Mouse (Mus musculus) hindbrain, embryonic 13.5 days (tissue): Measurements from ENCODE around the gene Mfsd7a. TPM values are rescaled to one million over a fixed set of nuclear protein-coding genes. Genes with fewer than 3 reads are reported as not detected.
"Not testable (repeated sequence)": the region's sequence is repeated elsewhere in the genome, so short reads cannot be mapped to it uniquely, and the experiment has no call there.

Experiments used
- ATAC-seq: fragments of 200-750 bp; cut with Nextera tagmentation; 2 replicates; pipeline ENCODE4 v1.8.0; 2017; ENCODE audit warnings: moderate TSS enrichment; ENCODE audit not compliant: low FRiP score
- H3K27ac ChIP-seq: fragments of 300-500 bp; sonication (generic); 2 replicates; pipeline ENCODE4 v1.5.1; 2015; ENCODE audit warnings: inconsistent platforms, mild to moderate bottlenecking, moderate library complexity
- H3K27me3 ChIP-seq: fragments of 300-500 bp; sonication (generic); 2 replicates; pipeline ENCODE4 v1.6.1; 2015; ENCODE audit warnings: mild to moderate bottlenecking, inconsistent platforms
- H3K36me3 ChIP-seq: fragments of 300-500 bp; sonication (generic); 2 replicates; pipeline ENCODE4 v1.6.1; 2015; ENCODE audit warnings: mild to moderate bottlenecking, inconsistent platforms
- H3K4me1 ChIP-seq: fragments of 300-500 bp; sonication (generic); replicated peaks from 2 replicates; pipeline ENCODE4 v1.6.1; 2015; ENCODE audit warnings: inconsistent platforms
- H3K4me2 ChIP-seq: fragments of 300-500 bp; sonication (generic); 2 replicates; pipeline ENCODE4 v1.6.1; 2015; ENCODE audit warnings: inconsistent platforms, mild to moderate bottlenecking, moderate library complexity
- H3K4me3 ChIP-seq: fragments of 300-500 bp; sonication (generic); 2 replicates; pipeline ENCODE4 v1.5.1; 2015; ENCODE audit warnings: mild to moderate bottlenecking, inconsistent platforms
- H3K9ac ChIP-seq: fragments of 300-500 bp; sonication (generic); 2 replicates; pipeline ENCODE4 v1.6.1; 2015; ENCODE audit warnings: mild to moderate bottlenecking, inconsistent platforms
- H3K9me3 ChIP-seq: fragments of 300-500 bp; sonication (generic); 2 replicates; pipeline ENCODE4 v1.6.1; 2016; ENCODE audit warnings: inconsistent platforms
- WGBS: fragments of 180-500 bp; shearing (Covaris S2); methylation state at CpG from one replicate; pipeline ENCODE4 v1.1.7; 2015; 5-methylcytosine and 5-hydroxymethylcytosine counted together
- polyA plus RNA-seq: library from polyadenylated mRNA; unstranded; fragments of >200 nt; fragmentation: Nextera tagmentation; extraction: Ambion mirVana; gene quantifications from 2 replicates; pipeline ENCODE4 v1.2.1, GENCODE M21; 2015

Mfsd7a gene
- 0.17 and 0.19 TPM in 2 replicates for polyA plus RNA-seq

DNA sequence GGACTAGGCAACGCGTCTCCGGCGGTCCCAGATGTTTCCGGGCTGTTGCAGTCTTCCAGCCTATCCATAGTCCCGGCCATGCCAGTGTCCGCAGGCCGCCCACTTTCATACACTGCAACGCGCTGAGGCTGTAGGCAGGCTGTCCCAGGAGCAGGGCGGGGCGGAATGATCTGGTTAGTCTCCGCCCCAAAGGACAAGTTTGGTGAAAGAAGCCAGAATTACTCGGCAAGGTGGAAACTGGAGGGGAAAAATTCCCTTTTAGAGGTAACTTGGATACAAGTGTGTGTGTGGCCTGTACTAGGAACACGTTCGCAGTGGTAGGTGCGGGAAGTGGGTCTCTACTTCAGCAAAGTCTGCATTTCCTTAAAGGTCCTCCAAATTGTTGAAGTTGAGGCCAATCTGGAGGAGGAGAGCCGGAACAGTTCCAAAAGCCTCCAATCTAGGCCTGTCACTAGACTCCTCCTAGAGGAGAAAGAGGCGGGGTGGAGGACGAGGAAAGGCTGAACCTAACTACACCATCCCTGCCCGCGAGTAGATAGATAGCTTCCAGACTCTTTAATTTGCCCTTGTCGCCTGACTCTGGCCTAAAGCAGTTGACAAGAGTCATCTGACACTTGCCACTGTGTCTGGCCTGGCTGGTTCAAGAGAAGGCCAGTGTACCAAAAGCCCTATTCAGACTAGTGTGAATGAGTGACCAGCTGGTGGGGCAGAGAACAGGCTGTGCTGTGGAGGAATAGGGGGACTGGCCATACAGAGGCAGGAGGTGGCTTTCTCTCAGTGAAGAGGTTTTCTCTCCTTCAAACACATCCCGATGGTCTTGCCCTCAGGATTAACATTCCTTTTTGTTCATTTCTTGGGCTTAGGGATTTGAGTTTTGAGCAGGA, at the start of gene Mfsd7a:
Gene Mfsd7a, minus strand, starts transcription at position 107 of the 884 bp plus-strand sequence.
- Histone ChIP-seq H3K27ac (no peak within 1 kb of the TSS), H3K4me1 (peaks cover 8% of the 10 kb centered on the region; the same call in 1 of the 2 replicates), H3K9me3 (no peaks in the 10 kb centered on the region), H3K36me3 (no peaks in the 10 kb centered on the region), H3K4me3 (peak within 1 kb of the TSS; percentile 27), H3K9ac (0 out of 2 replicates have a peak within 1 kb of the TSS, but pooled peaks have one; percentile 29), H3K27me3 (peaks cover 26% of the 10 kb centered on the region), H3K4me2 (peak within 1 kb of the TSS; percentile 50)
- WGBS, result 15% methylated on average over 24 of the region's 24 CpGs
- ATAC-seq, result peak; percentile 61; the same call in 1 of the 2 replicates

DNA sequence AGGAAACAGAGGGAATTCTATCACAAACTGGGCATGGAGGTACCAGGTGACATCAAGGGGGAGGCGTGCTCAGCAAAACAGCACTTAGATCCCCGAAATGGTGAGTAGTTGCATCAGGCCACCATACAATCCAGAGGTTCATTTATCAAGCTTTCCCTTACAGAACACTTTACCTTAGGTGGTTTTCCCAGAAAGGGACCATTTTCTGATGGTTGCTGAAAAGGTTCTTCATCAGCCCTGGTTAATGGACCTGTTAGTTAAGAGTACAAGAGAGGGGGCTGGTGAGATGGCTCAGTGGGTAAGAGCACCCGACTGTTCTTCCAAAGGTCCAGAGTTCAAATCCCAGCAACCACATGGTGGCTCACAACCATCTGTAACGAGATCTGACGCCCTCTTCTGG, 37.5 kb upstream of the Mfsd7a start:
- WGBS, result 96% methylated on average over 5 of the region's 5 CpGs
- H3K4me3 ChIP-seq, H3K4me2 ChIP-seq, H3K27ac ChIP-seq, H3K9ac ChIP-seq, H3K27me3 ChIP-seq, H3K4me1 ChIP-seq, ATAC-seq, H3K9me3 ChIP-seq: not testable (repeated sequence)
- peaks cover 73% of the 10 kb centered on the region for H3K36me3 ChIP-seq

DNA sequence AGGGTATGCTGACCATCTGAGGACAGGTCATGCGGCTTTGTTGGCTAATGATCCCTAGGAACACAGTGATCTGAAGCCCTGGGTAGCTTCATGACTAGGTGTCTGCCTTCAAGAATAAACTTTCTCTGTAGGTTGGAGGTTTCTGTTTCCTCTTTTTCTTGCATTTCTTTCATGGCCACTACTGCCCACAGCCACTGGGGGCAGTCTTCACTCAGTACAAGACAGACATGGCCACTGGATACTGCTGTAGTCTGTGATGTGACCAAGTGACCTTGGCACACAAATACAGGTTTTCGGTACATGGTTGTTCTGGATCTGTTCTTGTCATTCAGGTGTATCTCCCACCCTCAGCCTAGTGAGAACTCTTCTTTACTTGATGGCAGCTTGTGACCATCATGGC, 36.5 kb upstream of the Mfsd7a start:
- H3K27me3 ChIP-seq, result no peaks in the 10 kb centered on the region
- no peak overlapping the region for H3K4me2 ChIP-seq
- 94% methylated on average over 2 of the region's 2 CpGs for WGBS
- no peak overlapping the region for H3K27ac ChIP-seq
- no peak overlapping the region for H3K4me3 ChIP-seq
- H3K36me3 ChIP-seq, result peaks cover 65% of the 10 kb centered on the region
- H3K4me1 ChIP-seq, result no peaks in the 10 kb centered on the region
- ATAC-seq, result no peak
- no peak overlapping the region for H3K9ac ChIP-seq
- no peaks in the 10 kb centered on the region for H3K9me3 ChIP-seq

DNA sequence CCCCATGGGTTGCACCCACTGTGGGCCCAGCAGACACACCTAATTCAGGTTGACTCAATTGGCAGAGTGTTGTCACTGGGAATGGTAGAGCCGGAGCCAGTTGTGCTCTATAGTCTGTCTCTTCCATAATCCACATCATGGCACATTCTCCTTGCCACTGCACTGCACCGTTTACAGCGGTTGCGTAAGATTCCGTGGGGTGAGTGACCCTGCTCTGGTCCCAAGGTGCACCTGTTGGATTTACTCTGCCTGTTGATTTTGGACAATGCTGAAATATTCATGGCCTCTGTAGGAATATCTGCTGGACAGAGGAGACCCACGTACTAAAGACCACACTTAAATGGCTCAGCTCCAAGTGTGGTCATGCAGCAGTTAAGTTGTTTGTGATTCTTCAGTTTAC, 34.3 kb upstream of the Mfsd7a start:
- no peak for ATAC-seq

DNA sequence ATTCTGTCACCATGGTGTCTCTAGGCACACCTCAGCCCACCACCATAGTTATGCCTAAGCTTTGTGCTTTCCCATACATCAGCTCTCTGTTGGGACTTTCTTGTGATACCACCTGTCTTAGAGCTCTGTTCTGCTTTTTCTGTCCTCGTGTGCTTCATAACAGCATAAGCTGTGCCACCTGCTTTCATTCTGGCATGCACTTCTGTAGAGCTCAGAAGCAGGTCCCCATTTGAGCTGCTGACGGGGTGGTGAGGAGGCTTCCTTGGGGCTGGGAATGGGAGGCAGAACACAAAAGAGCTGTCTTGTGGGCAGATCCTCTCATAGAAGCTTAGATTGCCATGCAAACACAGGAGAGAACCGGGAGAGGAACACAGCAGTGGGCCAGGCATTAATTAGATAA, 27.3 kb upstream of the Mfsd7a start:
- Histone ChIP-seq H3K4me1 (no peaks in the 10 kb centered on the region), H3K4me2 (no peak overlapping the region), H3K27ac (no peak overlapping the region), H3K27me3 (no peaks in the 10 kb centered on the region), H3K4me3 (no peak overlapping the region), H3K36me3 (peaks cover 82% of the 10 kb centered on the region), H3K9me3 (no peaks in the 10 kb centered on the region), H3K9ac (no peak overlapping the region)
- no peak for ATAC-seq
- WGBS, result 92% methylated on average over 3 of the region's 3 CpGs

More for the DNA sequence above, 34.3 kb upstream of the Mfsd7a start:
- H3K4me2 ChIP-seq, result no peak overlapping the region
- H3K27me3 ChIP-seq, result no peaks in the 10 kb centered on the region
- 91% methylated on average over 6 of the region's 6 CpGs for WGBS
- no peaks in the 10 kb centered on the region for H3K9me3 ChIP-seq
- H3K27ac ChIP-seq, result no peak overlapping the region
- no peak overlapping the region for H3K9ac ChIP-seq
- peaks cover 60% of the 10 kb centered on the region for H3K36me3 ChIP-seq
- no peaks in the 10 kb centered on the region for H3K4me1 ChIP-seq
- no peak overlapping the region for H3K4me3 ChIP-seq

DNA sequence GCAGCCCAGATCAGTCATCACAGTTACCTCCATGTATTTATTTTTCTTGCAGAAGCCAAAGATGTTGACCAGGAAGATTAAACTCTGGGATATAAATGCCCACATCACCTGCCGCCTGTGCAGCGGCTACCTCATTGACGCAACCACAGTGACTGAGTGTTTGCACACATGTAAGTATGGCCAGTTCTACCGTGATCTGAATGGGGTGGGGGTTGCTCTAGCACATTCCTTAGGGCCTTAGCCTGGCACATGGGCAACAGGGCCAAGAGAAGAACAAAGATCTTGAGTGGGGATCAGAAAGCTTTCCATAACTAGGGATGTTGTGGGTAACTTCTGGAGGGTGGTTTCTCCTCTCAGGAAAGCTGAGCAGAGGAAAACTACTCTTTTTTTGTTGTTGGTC, 25.0 kb upstream of the Mfsd7a start:
- 97% methylated on average over 4 of the region's 4 CpGs for WGBS
- no peak overlapping the region for H3K4me3 ChIP-seq
- ATAC-seq, result no peak
- H3K27me3 ChIP-seq, result no peaks in the 10 kb centered on the region
- H3K9ac ChIP-seq, result no peak overlapping the region
- H3K9me3 ChIP-seq, result no peaks in the 10 kb centered on the region
- peaks cover 8% of the 10 kb centered on the region; the same call in 1 of the 2 replicates for H3K4me1 ChIP-seq
- peaks cover 73% of the 10 kb centered on the region for H3K36me3 ChIP-seq
- no peak overlapping the region for H3K27ac ChIP-seq
- no peak overlapping the region for H3K4me2 ChIP-seq

DNA sequence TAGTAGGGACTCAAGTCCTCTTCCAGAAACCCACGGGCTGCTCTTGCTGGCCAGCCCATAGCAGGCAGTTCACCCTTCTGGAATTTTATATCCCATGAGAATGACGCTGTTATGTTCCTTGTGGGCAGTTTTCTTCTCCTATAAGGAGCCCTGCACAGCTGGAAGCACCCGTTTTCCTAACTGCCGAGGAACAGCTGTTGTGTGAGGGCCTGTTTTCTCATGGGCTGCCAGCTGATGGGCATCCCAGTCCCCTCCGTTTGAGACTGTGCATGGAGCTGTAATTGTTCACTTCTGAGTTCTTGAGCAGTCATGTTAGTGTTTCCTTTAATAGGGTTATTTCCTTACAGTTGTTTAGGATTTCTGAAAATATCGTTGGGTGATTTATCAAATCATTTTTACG, 20.9 kb upstream of the Mfsd7a start:
- Histone ChIP-seq H3K27ac (no peak overlapping the region), H3K4me1 (peaks cover 32% of the 10 kb centered on the region), H3K4me3 (no peak overlapping the region), H3K4me2 (no peak overlapping the region), H3K27me3 (no peaks in the 10 kb centered on the region), H3K9ac (no peak overlapping the region), H3K9me3 (no peaks in the 10 kb centered on the region), H3K36me3 (peaks cover 34% of the 10 kb centered on the region)
- WGBS, result 72% methylated on average over 7 of the region's 7 CpGs
- ATAC-seq, result no peak

DNA sequence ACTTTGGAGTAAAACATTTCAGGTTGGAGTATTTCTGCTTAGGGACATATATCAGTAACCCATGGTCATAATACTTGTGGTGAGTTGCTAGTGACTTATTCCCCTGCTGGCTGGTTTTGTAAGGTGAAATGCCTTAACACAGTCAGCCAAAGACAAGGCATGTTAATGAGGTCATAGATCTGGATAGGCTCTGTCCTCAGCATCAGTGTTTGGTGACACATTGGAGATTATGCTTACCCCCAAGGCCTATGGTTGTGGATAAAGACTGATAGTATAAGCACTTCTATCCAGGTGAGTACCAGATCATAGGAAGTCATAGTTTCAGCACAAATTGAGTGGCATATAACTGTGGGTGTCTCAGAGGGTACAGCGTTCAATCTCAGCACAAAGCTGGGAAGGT, 18.0 kb upstream of the Mfsd7a start:
- WGBS, result 98% methylated on average over 1 of the region's 1 CpGs
- H3K36me3 ChIP-seq, result peaks cover 4% of the 10 kb centered on the region
- no peaks in the 10 kb centered on the region for H3K9me3 ChIP-seq
- H3K4me3 ChIP-seq, result no peak overlapping the region
- peaks cover 59% of the 10 kb centered on the region for H3K4me1 ChIP-seq
- no peak for ATAC-seq
- H3K27ac ChIP-seq, result no peak overlapping the region
- no peak overlapping the region for H3K4me2 ChIP-seq
- no peaks in the 10 kb centered on the region for H3K27me3 ChIP-seq
- H3K9ac ChIP-seq, result no peak overlapping the region

DNA sequence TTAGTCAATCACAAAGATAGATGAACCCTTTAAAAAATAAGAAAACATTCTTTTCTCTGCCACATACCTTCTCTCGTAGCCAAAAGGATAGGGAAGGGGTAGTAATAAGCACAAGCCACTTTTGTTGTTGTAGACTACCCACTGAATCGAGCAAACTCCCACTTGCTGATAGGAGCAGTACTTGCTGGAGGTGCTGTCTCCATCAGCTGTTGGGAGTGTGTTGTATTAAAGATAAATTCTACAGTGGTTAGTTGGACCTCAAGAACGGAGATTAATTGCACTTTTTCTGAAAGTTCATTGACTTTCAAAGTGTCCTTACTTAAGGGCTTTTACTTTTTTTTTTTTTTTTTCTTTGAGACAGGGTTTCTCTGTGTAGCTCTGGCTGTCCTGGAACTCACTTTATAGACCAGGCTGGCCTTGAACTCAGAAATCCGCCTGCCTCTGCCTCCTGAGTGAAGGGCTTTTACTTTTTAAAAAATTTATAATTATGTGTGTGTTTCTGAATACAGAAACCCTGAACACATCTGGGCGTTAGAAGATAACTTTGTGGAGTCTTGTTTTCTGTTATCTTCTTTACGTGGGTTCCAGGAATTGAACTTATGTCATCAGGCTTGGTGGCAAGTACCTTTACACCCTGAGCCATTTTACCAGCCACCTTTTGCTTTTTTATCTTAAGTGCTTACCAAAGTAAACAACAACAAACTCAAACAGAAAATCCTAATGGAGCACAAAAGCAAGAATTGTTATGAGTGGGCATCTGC, 16.6 kb upstream of the Mfsd7a start:
- Histone ChIP-seq H3K9me3 (no peaks in the 10 kb centered on the region), H3K4me2 (no peak overlapping the region), H3K36me3 (no peaks in the 10 kb centered on the region), H3K9ac (no peak overlapping the region), H3K4me3 (no peak overlapping the region), H3K4me1 (peaks cover 63% of the 10 kb centered on the region), H3K27ac (no peak overlapping the region), H3K27me3 (no peaks in the 10 kb centered on the region)
- 91% methylated on average over 6 of the region's 6 CpGs for WGBS
- ATAC-seq, result no peak

DNA sequence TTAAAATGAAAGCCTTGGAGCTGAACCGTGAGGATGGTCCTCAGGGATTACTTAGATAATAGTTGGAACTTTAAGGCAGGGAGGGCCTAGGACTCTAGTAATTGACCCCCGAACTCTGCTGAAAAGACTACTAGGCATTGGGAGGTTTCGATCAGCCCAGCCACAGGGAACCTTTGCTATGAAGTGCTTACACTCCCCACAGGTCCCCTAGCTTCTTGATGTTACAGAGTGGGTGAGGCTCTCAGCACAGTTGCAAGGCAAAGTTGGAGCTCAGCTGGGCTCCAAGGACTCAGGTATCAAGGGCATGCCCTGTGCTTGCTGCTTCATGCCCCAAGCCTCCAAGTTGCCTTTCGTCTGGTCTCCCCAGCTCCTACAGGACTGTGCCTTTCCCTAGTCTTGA, 13.8 kb upstream of the Mfsd7a start:
- no peaks in the 10 kb centered on the region for H3K36me3 ChIP-seq

DNA sequence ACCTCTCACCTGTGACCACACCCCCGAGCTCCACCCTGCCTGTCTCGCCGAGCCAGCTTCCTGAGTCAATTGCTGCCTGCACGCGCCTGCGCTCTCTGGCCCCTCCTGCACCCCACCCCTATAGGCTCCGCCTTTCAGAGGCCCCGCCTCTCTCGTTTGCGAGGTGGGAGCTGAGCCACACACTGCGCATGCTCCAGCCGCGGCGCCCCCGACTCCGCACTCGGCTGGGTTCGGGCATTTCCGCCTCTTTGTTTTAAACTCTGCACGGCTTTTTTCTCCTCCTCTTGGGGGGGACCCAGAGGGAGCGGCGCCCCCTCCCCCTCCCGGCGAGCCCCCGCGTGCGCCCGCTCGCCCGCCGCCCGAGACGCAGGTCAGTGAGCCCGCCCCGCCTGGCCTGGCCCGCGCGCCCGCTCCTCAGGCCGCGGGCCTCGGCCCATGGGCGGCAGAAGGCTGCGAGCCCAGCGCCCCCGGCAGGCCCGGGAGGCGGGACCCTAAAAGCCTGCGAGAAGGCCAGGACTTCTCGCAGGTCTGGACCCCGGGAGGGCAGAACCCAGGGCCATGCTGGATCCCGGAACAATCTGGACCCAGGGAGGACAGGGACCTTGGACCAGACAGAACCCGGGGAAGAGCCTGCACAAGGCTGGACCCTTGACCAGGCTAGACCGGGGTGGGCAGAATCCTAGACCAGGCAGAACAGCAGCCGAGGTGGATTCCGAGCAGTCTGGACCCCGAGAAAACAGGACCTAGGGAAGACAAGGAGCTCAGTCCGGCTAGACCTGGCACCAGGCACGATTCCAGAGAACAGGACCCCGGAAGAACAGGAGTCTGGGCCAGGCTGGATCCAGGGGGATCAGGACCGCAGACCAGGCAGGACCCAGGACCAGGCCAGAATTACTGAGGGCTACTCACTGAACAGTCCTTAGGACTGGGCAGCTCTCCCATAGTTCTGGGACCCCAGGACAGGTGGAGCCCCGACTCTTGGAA, 12.7 kb upstream of the Mfsd7a start, which contains the start of gene Pcgf3:
Gene Pcgf3, plus strand, starts transcription at position 151 of the 984 bp plus-strand sequence.
- under 1% methylated on average over 55 of the region's 62 CpGs for WGBS
- H3K27ac ChIP-seq, result peak within 1 kb of the TSS; percentile 91
- no peaks in the 10 kb centered on the region for H3K36me3 ChIP-seq
- H3K9ac ChIP-seq, result peak within 1 kb of the TSS; percentile 98
- H3K4me3 ChIP-seq, result peak within 1 kb of the TSS; percentile 92
- peak within 1 kb of the TSS; percentile 100 for H3K4me2 ChIP-seq
- peaks cover 22% of the 10 kb centered on the region for H3K27me3 ChIP-seq
- no peaks in the 10 kb centered on the region for H3K9me3 ChIP-seq
- H3K4me1 ChIP-seq, result peaks cover 46% of the 10 kb centered on the region
- peak; percentile 95 for ATAC-seq

More for the DNA sequence above, 13.8 kb upstream of the Mfsd7a start:
- H3K4me3 ChIP-seq, result peak overlapping the region; percentile 92
- H3K4me1 ChIP-seq, result peaks cover 54% of the 10 kb centered on the region
- H3K4me2 ChIP-seq, result peak overlapping the region; percentile 100
- H3K27ac ChIP-seq, result peak overlapping the region; percentile 91
- 42% methylated on average over 4 of the region's 4 CpGs for WGBS
- no peak for ATAC-seq
- H3K9me3 ChIP-seq, result no peaks in the 10 kb centered on the region
- H3K9ac ChIP-seq, result peak overlapping the region; percentile 98
- peaks cover 19% of the 10 kb centered on the region for H3K27me3 ChIP-seq
